Mouse (Mus musculus) kidney, postnatal 14 days (tissue): ENCODE results near the gene Ubr4.

Experiments
- DNase-seq: peaks from one replicate; pipeline ENCODE4 v3.0.0; 2022; ENCODE audit warnings: mixed read lengths

Ubr4 gene

GRCm38 (mm10) chr4:139351931-139352711 lies at the start of gene Ubr4, which contains the start of the genes Mrto4 and Emc1:
Gene Ubr4, plus strand, starts transcription at chr4:139352609.
Gene Mrto4, minus strand, starts transcription at chr4:139352576.
Gene Emc1, plus strand, starts transcription at chr4:139352587.
- peak; percentile 89 for DNase-seq

- no peak for DNase-seq
These were observed 46.9 kb upstream of the Ubr4 start for GRCm38 (mm10) chr4:139305521-139305920.

GRCm38 (mm10) chr4:139307916-139308315 lies 44.5 kb upstream of the Ubr4 start:
- DNase-seq: peak; percentile 60

GRCm38 (mm10) chr4:139309651-139310050 lies 42.8 kb upstream of the Ubr4 start:
- no peak for DNase-seq

- peak; percentile 99 for DNase-seq
These were observed 42.1 kb upstream of the Ubr4 start, which contains the start of the genes Pqlc2 and Akr7a5 for GRCm38 (mm10) chr4:139310171-139310898. Gene Pqlc2, minus strand, starts transcription at chr4:139310708. Gene Akr7a5, plus strand, starts transcription at chr4:139310744.

- DNase-seq: peak; percentile 64
These were observed 41.3 kb upstream of the Ubr4 start for GRCm38 (mm10) chr4:139310899-139311701.

GRCm38 (mm10) chr4:139311707-139312106 lies 40.7 kb upstream of the Ubr4 start:
- no peak for DNase-seq

GRCm38 (mm10) chr4:139312632-139313031 lies 39.8 kb upstream of the Ubr4 start:
- peak; percentile 40 for DNase-seq

- no peak for DNase-seq
These were observed 34.0 kb upstream of the Ubr4 start for GRCm38 (mm10) chr4:139318449-139318848.

GRCm38 (mm10) chr4:139319740-139320139 lies 32.7 kb upstream of the Ubr4 start:
- no peak for DNase-seq

- DNase-seq: peak; percentile 88
These were observed 21.8 kb upstream of the Ubr4 start for GRCm38 (mm10) chr4:139330605-139331004.

GRCm38 (mm10) chr4:139334631-139335295 lies 17.6 kb upstream of the Ubr4 start:
- peak; percentile 40 for DNase-seq

- no peak for DNase-seq
These were observed 16.9 kb upstream of the Ubr4 start for GRCm38 (mm10) chr4:139335507-139335906.

- DNase-seq: peak; percentile 86
These were observed 15.5 kb upstream of the Ubr4 start for GRCm38 (mm10) chr4:139336822-139337483.

GRCm38 (mm10) chr4:139338145-139338544 lies 14.3 kb upstream of the Ubr4 start:
- no peak for DNase-seq

GRCm38 (mm10) chr4:139340835-139341234 lies 11.6 kb upstream of the Ubr4 start:
- no peak for DNase-seq

- peak; percentile 57 for DNase-seq
These were observed 10.7 kb upstream of the Ubr4 start for GRCm38 (mm10) chr4:139341556-139342233.

- DNase-seq: peak; percentile 84
These were observed 8.7 kb upstream of the Ubr4 start for GRCm38 (mm10) chr4:139343718-139344117.

- DNase-seq: no peak
These were observed 6.9 kb upstream of the Ubr4 start for GRCm38 (mm10) chr4:139345416-139346019.

- DNase-seq: no peak
These were observed 423 bp downstream of the Ubr4 start for GRCm38 (mm10) chr4:139352832-139353231.

- no peak for DNase-seq
These were observed 4.8 kb downstream of the Ubr4 start for GRCm38 (mm10) chr4:139357211-139357610.
